Mouse (Mus musculus): ENCODE data around the gene 4930550C14Rik. TPM values are rescaled to one million over a fixed set of nuclear protein-coding genes. Genes with fewer than 3 reads are reported as not detected.
A peak's percentile ranks its signal among the peaks of the same experiment; 100 is the strongest.

The 4930550C14Rik gene
- polyA plus RNA-seq (2015; fragmentation: Nextera tagmentation; extraction: Ambion mirVana): 0.23 and 0.44 TPM in 2 replicates

DNA sequence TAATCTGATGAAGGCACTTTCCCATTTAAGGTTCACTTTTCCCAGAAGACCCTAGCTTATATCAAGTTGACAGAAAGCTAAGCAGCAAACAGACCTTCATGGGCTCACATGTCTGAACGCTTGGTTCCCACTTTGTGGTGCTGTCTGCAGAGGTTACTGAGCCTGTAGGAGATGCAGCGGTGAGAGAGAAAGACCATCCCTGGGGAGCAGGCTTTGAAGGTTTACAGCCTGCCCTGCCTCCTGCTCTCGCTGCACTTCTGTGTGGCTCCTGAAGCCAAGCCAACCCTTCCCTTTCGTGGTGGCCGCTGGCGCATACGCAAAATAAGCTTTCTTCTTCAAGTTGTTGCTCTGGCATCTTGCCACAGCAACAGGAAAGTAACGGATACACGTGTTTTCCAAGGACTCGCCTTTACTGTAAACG, at the start of gene 4930550C14Rik:
TSS of gene 4930550C14Rik (plus strand) at position 35 of the 421 bp plus-strand sequence.
- WGBS: 14% methylated on average over 11 of the region's 11 CpGs
- Histone ChIP-seq H3K9me3 (ENCODE audit: control insufficient read depth, low read length) (no peaks in the 10 kb centered on the region), H3K4me1 (ENCODE audit: control insufficient read depth, insufficient read depth, low read length) (peaks cover 8% of the 10 kb centered on the region), H3K4me3 (ENCODE audit: low read length) (peak within 1 kb of the TSS; percentile 14; the same call in 1 of the 2 replicates), H3K36me3 (ENCODE audit: control insufficient read depth, insufficient read depth, low read length) (peaks cover 7% of the 10 kb centered on the region; the same call in 1 of the 2 replicates), H3K4me2 (ENCODE audit: low read depth, low read length) (peak within 1 kb of the TSS; percentile 37), H3K9ac (ENCODE audit: low read depth, low read length) (peak within 1 kb of the TSS; percentile 34; the same call in 1 of the 2 replicates), H3K27me3 (replicated peaks; ENCODE audit: control insufficient read depth, insufficient read depth, low read length) (no peaks in the 10 kb centered on the region), H3K27ac (ENCODE audit: low read length) (peak within 1 kb of the TSS; percentile 63)
- peak; percentile 49 for ATAC-seq

DNA sequence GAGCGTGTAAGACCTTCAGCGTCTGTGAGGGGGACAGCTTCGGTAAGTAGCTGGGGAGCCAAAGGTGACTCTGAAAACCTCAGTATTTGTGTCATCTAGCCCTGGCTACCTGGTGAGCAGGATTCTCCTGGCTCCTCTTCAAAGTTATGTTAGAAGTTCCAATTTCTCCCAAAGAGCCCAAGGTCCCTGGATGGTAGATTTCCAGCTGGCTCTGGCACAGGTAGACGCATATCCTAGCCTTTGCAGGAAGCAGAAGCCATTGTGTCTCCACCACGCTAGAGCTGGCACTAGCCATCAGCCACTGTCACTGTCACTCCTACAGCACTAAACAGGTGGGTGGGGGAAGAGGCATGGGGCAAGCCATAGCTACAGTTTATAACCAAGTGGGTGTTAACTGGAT, 49.0 kb upstream of the 4930550C14Rik start:
- WGBS: 93% methylated on average over 5 of the region's 5 CpGs

DNA sequence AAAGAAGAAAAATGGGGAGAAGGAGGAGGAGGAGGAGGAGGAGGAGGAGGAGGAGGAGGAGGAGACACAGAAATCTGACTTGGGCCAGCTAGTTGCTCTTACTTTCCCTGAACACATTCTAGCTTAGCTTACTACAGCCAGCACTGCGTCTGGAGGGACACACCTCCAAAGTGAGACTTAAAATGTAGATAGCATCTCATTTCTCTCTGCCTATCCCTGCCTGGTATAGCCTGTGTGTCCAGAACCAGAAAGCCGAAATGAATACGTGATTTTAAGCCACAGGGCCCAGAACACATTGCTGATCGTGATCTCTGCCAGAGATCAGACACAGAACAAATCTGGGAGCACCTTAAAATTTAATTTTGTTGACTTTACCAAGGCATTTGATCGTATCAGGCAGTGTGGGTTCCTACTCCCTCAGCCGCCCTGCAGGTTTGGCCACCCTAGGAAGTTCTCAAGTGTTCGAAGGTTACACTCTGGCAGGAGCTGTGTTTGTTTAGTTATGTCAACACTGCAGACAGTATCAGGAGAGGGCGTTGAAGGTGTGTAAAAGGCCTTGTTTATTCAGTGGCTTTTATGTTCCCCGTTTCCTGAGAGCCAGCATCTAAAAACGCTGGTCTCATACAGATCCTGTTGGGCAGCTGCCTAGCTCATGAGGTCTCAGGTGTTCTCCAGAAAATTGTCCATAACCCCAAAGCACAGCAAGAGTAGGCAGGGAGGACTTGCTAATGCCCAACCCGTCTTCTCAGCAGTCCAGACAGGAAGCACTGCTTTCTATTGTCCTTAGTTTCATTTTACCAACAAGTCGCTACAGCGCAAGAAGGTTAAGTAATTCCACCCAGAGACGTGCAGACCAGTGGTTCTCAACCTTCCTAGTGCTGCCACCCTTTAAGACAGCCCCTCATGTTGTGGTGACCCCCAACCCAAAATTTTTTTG, 45.6 kb upstream of the 4930550C14Rik start:
- ATAC-seq: peak; percentile 99
- peak overlapping the region; percentile 44 for H3K4me2 ChIP-seq (ENCODE audit: low read depth, low read length)
- no peaks in the 10 kb centered on the region for H3K9me3 ChIP-seq (ENCODE audit: control insufficient read depth, low read length)
- no peaks in the 10 kb centered on the region for H3K36me3 ChIP-seq (ENCODE audit: control insufficient read depth, insufficient read depth, low read length)
- H3K27me3 ChIP-seq (replicated peaks; ENCODE audit: control insufficient read depth, insufficient read depth, low read length): no peaks in the 10 kb centered on the region
- peak overlapping the region; percentile 92 for H3K27ac ChIP-seq (ENCODE audit: low read length)
- H3K4me1 ChIP-seq (ENCODE audit: control insufficient read depth, insufficient read depth, low read length): no peaks in the 10 kb centered on the region
- H3K9ac ChIP-seq (ENCODE audit: low read depth, low read length): peak overlapping the region; percentile 27; the same call in 1 of the 2 replicates
- H3K4me3 ChIP-seq (ENCODE audit: low read length): peak overlapping the region; percentile 32
- 33% methylated on average over 14 of the region's 14 CpGs for WGBS

More for the DNA sequence above, 49.0 kb upstream of the 4930550C14Rik start:
- no peak for ATAC-seq
- Histone ChIP-seq H3K27me3 (replicated peaks; ENCODE audit: control insufficient read depth, insufficient read depth, low read length) (no peaks in the 10 kb centered on the region), H3K36me3 (ENCODE audit: control insufficient read depth, insufficient read depth, low read length) (0 out of 2 replicates have a peak, but pooled peaks cover 4% of the 10 kb centered on the region), H3K27ac (ENCODE audit: low read length) (no peak overlapping the region), H3K4me3 (ENCODE audit: low read length) (no peak overlapping the region), H3K9me3 (ENCODE audit: control insufficient read depth, low read length) (no peaks in the 10 kb centered on the region), H3K4me1 (ENCODE audit: control insufficient read depth, insufficient read depth, low read length) (no peaks in the 10 kb centered on the region), H3K9ac (ENCODE audit: low read depth, low read length) (no peak overlapping the region), H3K4me2 (ENCODE audit: low read depth, low read length) (no peak overlapping the region)

DNA sequence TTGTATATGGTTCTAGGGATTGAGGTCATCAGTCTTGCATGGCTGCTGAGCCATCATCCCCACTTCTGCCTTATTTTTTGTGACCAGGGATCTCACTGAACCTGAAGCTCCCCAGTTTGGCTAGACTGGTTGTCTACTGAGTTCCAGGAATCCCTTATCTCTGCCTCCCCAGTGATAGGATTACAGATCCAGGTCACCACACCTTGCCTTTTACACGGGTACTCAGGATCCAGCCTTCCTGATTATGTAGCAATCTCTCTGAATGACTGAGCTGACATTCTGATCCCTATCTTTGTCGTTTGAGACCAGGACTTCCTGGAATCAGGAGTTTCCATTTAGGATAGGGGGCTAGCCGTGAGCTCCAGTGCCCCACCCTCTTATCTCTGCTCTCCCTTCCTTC, 30.8 kb upstream of the 4930550C14Rik start:
- Histone ChIP-seq H3K27ac (ENCODE audit: low read length) (peak overlapping the region; percentile 55), H3K27me3 (replicated peaks; ENCODE audit: control insufficient read depth, insufficient read depth, low read length) (no peaks in the 10 kb centered on the region), H3K36me3 (ENCODE audit: control insufficient read depth, insufficient read depth, low read length) (peaks cover 3% of the 10 kb centered on the region), H3K4me3 (ENCODE audit: low read length) (no peak overlapping the region), H3K4me1 (ENCODE audit: control insufficient read depth, insufficient read depth, low read length) (peaks cover 5% of the 10 kb centered on the region; the same call in 1 of the 2 replicates), H3K9ac (ENCODE audit: low read depth, low read length) (no peak overlapping the region), H3K4me2 (ENCODE audit: low read depth, low read length) (no peak overlapping the region), H3K9me3 (ENCODE audit: control insufficient read depth, low read length) (no peaks in the 10 kb centered on the region)
- WGBS: 40% methylated on average over 3 of the region's 3 CpGs
- peak; percentile 80 for ATAC-seq

DNA sequence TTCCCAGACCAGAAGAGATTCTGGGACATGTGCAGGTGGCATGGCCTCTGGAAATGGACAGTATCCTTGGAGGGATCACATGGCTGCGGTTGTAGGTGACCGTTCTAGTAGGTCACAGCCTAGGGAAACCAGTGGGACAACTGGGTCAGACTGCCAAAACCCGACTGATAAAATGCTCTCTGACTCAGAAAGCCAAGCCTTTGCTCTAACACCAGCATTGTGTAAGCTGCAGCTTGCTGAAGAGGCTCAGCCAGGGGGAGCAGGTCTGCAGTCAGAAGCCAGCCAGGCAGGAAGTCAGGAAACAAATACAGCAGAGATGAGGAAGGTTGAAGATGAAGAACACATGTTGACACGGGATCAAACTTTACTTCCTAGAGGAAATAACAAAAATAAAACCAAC, 26.2 kb upstream of the 4930550C14Rik start:
- Histone ChIP-seq H3K9me3 (ENCODE audit: control insufficient read depth, low read length) (no peaks in the 10 kb centered on the region), H3K4me1 (ENCODE audit: control insufficient read depth, insufficient read depth, low read length) (peaks cover 15% of the 10 kb centered on the region), H3K4me2 (ENCODE audit: low read depth, low read length) (no peak overlapping the region), H3K9ac (ENCODE audit: low read depth, low read length) (no peak overlapping the region), H3K36me3 (ENCODE audit: control insufficient read depth, insufficient read depth, low read length) (peaks cover 3% of the 10 kb centered on the region), H3K27me3 (replicated peaks; ENCODE audit: control insufficient read depth, insufficient read depth, low read length) (no peaks in the 10 kb centered on the region), H3K4me3 (ENCODE audit: low read length) (no peak overlapping the region), H3K27ac (ENCODE audit: low read length) (peak overlapping the region; percentile 20)
- peak; percentile 32 for ATAC-seq
- WGBS: 59% methylated on average over 4 of the region's 4 CpGs

DNA sequence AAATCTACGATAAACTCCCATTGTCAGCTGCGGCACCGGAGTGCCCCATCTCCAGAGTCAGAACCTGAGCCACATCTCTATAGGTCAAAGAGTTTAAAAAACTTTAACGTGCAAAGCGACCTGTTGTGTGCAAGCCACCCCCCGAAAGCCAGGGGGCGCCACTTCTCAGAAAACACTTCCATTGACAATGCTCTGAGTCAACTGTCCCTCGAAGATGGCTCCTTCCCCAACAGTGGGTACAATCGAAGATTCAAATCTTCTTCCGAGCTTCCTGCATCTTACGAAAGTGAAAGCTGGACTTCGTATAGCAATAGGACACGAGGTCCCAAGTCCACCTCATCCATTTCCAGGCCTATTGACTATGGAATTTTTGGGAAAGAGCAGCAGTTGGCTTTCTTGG, 25.3 kb upstream of the 4930550C14Rik start:
- Histone ChIP-seq H3K4me3 (ENCODE audit: low read length) (no peak overlapping the region), H3K4me2 (ENCODE audit: low read depth, low read length) (no peak overlapping the region), H3K36me3 (ENCODE audit: control insufficient read depth, insufficient read depth, low read length) (peaks cover 3% of the 10 kb centered on the region), H3K9ac (ENCODE audit: low read depth, low read length) (no peak overlapping the region), H3K9me3 (ENCODE audit: control insufficient read depth, low read length) (no peaks in the 10 kb centered on the region), H3K27me3 (replicated peaks; ENCODE audit: control insufficient read depth, insufficient read depth, low read length) (no peaks in the 10 kb centered on the region), H3K4me1 (ENCODE audit: control insufficient read depth, insufficient read depth, low read length) (peaks cover 15% of the 10 kb centered on the region), H3K27ac (ENCODE audit: low read length) (no peak overlapping the region)
- WGBS: 89% methylated on average over 13 of the region's 13 CpGs
- ATAC-seq: no peak

DNA sequence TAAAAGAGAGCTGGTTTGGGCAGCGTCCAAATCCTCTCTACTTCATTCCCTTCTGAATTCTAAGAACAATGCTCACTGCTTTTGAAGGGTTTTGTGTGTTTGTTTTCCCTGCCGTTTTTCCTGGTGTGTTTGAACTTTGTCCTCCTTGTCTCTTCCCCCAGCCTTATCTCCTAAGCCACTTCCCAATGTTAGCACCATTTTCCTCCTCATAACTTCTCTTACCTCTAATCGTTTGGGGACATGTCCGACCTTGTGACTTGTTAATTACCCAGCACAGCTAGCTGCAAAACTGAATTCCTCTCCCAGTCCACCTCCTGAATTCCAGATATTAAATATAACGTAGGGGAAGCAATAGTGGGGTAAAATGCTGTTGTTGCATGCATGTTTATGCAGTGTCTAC, 24.5 kb upstream of the 4930550C14Rik start:
- H3K36me3 ChIP-seq (ENCODE audit: control insufficient read depth, insufficient read depth, low read length): peaks cover 3% of the 10 kb centered on the region
- peak; percentile 59 for ATAC-seq
- peaks cover 17% of the 10 kb centered on the region for H3K4me1 ChIP-seq (ENCODE audit: control insufficient read depth, insufficient read depth, low read length)
- H3K9me3 ChIP-seq (ENCODE audit: control insufficient read depth, low read length): no peaks in the 10 kb centered on the region
- 35% methylated on average over 5 of the region's 5 CpGs for WGBS
- H3K4me2 ChIP-seq (ENCODE audit: low read depth, low read length): no peak overlapping the region
- H3K9ac ChIP-seq (ENCODE audit: low read depth, low read length): no peak overlapping the region
- H3K4me3 ChIP-seq (ENCODE audit: low read length): no peak overlapping the region
- no peaks in the 10 kb centered on the region for H3K27me3 ChIP-seq (replicated peaks; ENCODE audit: control insufficient read depth, insufficient read depth, low read length)
- H3K27ac ChIP-seq (ENCODE audit: low read length): peak overlapping the region; percentile 44; the same call in 1 of the 2 replicates

DNA sequence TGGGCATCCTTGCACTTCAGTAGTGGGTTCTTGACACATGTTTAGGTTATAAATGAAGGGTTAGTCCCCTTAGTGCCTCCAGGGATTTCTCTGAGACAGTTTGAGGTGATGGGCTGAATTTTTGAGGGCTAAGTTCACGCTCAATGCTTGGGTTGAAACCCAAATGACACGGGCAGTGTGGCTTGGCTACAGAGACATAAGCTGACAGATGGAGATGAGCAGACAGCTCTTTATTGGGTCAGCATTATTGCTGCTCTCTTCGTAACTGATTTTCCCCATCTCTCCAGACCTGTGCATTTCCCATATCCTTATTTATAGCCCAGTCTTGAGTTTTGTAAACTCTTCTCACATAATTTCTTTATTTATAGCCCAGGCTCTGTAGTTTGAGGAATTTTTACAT, 24.0 kb upstream of the 4930550C14Rik start:
- H3K9me3 ChIP-seq (ENCODE audit: control insufficient read depth, low read length): no peaks in the 10 kb centered on the region

DNA sequence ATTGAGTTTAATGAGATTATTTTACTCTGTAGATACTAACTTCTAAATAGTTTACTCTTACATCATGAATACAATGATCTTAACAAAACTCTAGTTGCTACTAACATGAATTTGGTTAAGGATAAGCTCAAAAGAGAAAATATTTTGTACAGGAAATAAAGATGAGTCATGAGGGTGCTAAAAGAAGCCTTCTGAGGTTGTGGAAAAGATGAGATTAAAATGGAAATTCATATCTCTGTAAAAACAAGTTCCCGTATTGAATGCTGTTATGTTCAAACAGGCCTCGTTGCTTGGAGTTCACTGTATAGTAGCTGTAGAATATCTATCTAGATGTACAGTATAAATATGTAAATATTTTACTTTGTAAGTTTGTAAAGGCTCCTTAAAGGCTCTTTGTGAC, 21.5 kb upstream of the 4930550C14Rik start:
- H3K4me3 ChIP-seq (ENCODE audit: low read length): no peak overlapping the region
- H3K9me3 ChIP-seq (ENCODE audit: control insufficient read depth, low read length): no peaks in the 10 kb centered on the region
- H3K9ac ChIP-seq (ENCODE audit: low read depth, low read length): no peak overlapping the region
- no peak for ATAC-seq
- H3K4me1 ChIP-seq (ENCODE audit: control insufficient read depth, insufficient read depth, low read length): peaks cover 23% of the 10 kb centered on the region
- no peaks in the 10 kb centered on the region for H3K27me3 ChIP-seq (replicated peaks; ENCODE audit: control insufficient read depth, insufficient read depth, low read length)
- H3K4me2 ChIP-seq (ENCODE audit: low read depth, low read length): no peak overlapping the region
- 74% methylated on average over 2 of the region's 2 CpGs for WGBS
- H3K27ac ChIP-seq (ENCODE audit: low read length): no peak overlapping the region
- no peaks in the 10 kb centered on the region for H3K36me3 ChIP-seq (ENCODE audit: control insufficient read depth, insufficient read depth, low read length)

More for the DNA sequence above, 24.0 kb upstream of the 4930550C14Rik start:
- peak overlapping the region; percentile 35; the same call in 1 of the 2 replicates for H3K27ac ChIP-seq (ENCODE audit: low read length)
- H3K4me1 ChIP-seq (ENCODE audit: control insufficient read depth, insufficient read depth, low read length): peaks cover 17% of the 10 kb centered on the region
- H3K4me3 ChIP-seq (ENCODE audit: low read length): no peak overlapping the region
- 66% methylated on average over 3 of the region's 3 CpGs for WGBS
- no peak for ATAC-seq
- H3K9ac ChIP-seq (ENCODE audit: low read depth, low read length): no peak overlapping the region
- H3K27me3 ChIP-seq (replicated peaks; ENCODE audit: control insufficient read depth, insufficient read depth, low read length): no peaks in the 10 kb centered on the region
- H3K36me3 ChIP-seq (ENCODE audit: control insufficient read depth, insufficient read depth, low read length): no peaks in the 10 kb centered on the region
- no peak overlapping the region for H3K4me2 ChIP-seq (ENCODE audit: low read depth, low read length)
